Mouse (Mus musculus) midbrain, postnatal 0 days (tissue): Measurements from ENCODE around the gene Mamdc2. TPM values are rescaled to one million over a fixed set of nuclear protein-coding genes. Genes with fewer than 3 reads are reported as not detected.

Source experiments
- ATAC-seq: fragments of 200-750 bp; cut with Nextera tagmentation; 2 replicates; pipeline ENCODE4 v1.8.0; 2017; ENCODE audit warnings: moderate number of reproducible peaks, mild to moderate bottlenecking, moderate TSS enrichment, moderate library complexity; ENCODE audit not compliant: low FRiP score
- DNase-seq: peaks from one replicate; pipeline ENCODE4 v3.0.0-alpha.2; 2015; ENCODE audit warnings: low spot score
- H3K27ac ChIP-seq: fragments of 300-500 bp; sonication (generic); 2 replicates; pipeline ENCODE4 v1.5.1; 2014; ENCODE audit warnings: low read depth, mild to moderate bottlenecking, low read length, mixed read lengths
- H3K27me3 ChIP-seq: fragments of 300-500 bp; sonication (generic); 2 replicates; pipeline ENCODE4 v1.6.1; 2014; ENCODE audit warnings: low read length, control low read depth, mixed read lengths; ENCODE audit not compliant: insufficient read depth
- H3K36me3 ChIP-seq: fragments of 300-500 bp; sonication (generic); 2 replicates; pipeline ENCODE4 v1.6.1; 2014; ENCODE audit warnings: low read length, control low read depth, mixed read lengths; ENCODE audit not compliant: insufficient read depth
- H3K4me1 ChIP-seq: fragments of 300-500 bp; sonication (generic); 2 replicates; pipeline ENCODE4 v1.6.1; 2014; ENCODE audit warnings: mild to moderate bottlenecking, control low read depth, antibody characterized with exemption, low read length, mixed read lengths; ENCODE audit not compliant: insufficient read depth
- H3K4me2 ChIP-seq: fragments of 300-500 bp; sonication (generic); 2 replicates; pipeline ENCODE4 v1.6.1; 2014; ENCODE audit warnings: low read depth, mild to moderate bottlenecking, low read length, mixed read lengths; ENCODE audit not compliant: poor library complexity, severe bottlenecking
- H3K4me3 ChIP-seq: fragments of 300-500 bp; sonication (generic); 2 replicates; pipeline ENCODE4 v1.5.1; 2014; ENCODE audit warnings: low read depth, mild to moderate bottlenecking, low read length, moderate library complexity
- H3K9ac ChIP-seq: fragments of 300-500 bp; sonication (generic); replicated peaks from 2 replicates; pipeline ENCODE4 v1.6.1; 2014; ENCODE audit warnings: mild to moderate bottlenecking, low read length, moderate library complexity, mixed read lengths; ENCODE audit not compliant: poor library complexity, severe bottlenecking
- H3K9me3 ChIP-seq: fragments of 300-500 bp; sonication (generic); 2 replicates; pipeline ENCODE4 v1.6.1; 2016; ENCODE audit warnings: low read length, control low read depth
- CTCF ChIP-seq: IDR thresholded peaks from 2 replicates; pipeline ENCODE4 v1.5.1; 2016; ENCODE audit warnings: antibody characterized with exemption, mild to moderate bottlenecking
- WGBS: fragments of 180-500 bp; shearing (Covaris S2); extraction: QIAGEN DNeasy Blood & Tissue Kit; methylation state at CpG from one replicate; pipeline ENCODE4 v1.1.7; 2014; 5-methylcytosine and 5-hydroxymethylcytosine counted together
- polyA plus RNA-seq: library from polyadenylated mRNA; unstranded; fragments of >200 nt; fragmentation: Nextera tagmentation; extraction: Ambion mirVana; gene quantifications from 2 replicates; pipeline ENCODE4 v1.2.1, GENCODE M21; 2015
- total RNA-seq: library from RNA; depleted of rRNA; stranded (reverse); fragments of >200 nt; gene quantifications from 2 replicates; pipeline ENCODE4 v1.2.3, GENCODE M21; 2014

Gene Mamdc2
- total and polyA plus RNA-seq, 2 experiments from 2014 or later = 4.2 to 5.3 TPM

DNA sequence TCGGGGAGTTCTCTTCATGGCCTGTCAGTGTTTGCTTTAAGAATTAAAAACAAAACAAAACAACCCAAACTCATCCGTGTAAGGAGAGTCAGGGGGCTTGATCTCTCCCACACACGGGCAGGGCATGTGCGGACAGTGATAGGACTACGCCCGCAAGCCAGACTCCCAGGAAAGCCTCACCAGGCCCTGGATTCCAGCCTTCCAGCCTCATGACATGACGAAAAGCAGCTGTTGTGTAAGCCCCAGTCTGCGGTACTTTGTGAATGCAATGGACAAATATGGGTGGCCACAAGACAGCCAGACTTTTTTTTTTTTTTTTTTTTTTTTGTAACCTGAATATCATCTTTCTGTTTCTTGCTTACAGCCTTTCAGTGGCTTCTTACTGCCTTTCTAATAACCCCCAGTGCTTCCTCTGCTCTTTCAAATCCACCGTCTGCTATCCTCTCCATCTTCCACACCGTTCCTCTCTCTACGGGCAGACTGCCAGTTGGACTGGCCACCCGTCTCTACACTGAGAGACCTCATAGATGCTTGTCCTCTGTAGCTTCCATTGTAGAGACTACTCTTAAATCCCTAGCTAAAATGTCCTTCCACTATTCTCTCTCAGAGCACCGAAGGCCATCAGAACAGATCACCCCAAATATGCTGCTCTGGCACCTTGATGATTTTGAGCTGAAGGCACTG lies 96.3 kb downstream of the Mamdc2 start:
- WGBS = 92% methylated on average over 13 of the region's 13 CpGs

DNA sequence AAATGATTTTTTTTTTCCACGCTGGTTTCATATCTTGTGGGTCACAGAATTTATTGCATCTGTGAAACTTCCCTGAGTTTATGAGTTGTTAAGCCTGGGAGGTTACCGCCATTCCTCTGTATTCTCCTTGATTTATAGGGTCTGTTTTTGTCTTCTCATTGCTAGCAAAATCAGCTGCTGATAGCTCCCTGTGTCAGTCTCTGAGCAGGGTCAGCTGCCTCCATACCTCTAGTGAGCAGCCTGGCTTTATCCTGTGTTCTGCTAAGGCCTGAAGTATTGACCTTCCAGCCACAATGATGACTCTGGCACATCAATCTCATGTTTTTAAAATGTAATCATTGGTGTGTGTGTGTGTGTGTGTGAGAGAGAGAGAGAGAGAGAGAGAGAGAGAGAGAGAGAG lies 98.3 kb downstream of the Mamdc2 start:
- DNase-seq (no peak), ATAC-seq (no peak)
- Histone ChIP-seq H3K4me3 (no peak overlapping the region), H3K36me3 (no peaks in the 10 kb centered on the region), H3K27me3 (no peaks in the 10 kb centered on the region; the same call in 1 of the 2 replicates), H3K4me1 (no peaks in the 10 kb centered on the region), H3K9ac (no peak overlapping the region), H3K4me2 (no peak overlapping the region), H3K9me3 (no peaks in the 10 kb centered on the region), H3K27ac (no peak overlapping the region)
- WGBS = 88% methylated on average over 2 of the region's 2 CpGs
- TF ChIP-seq CTCF = no peak

More for the DNA sequence above, 96.3 kb downstream of the Mamdc2 start:
- Histone ChIP-seq H3K27ac (no peak overlapping the region), H3K4me3 (no peak overlapping the region), H3K4me1 (no peaks in the 10 kb centered on the region), H3K4me2 (no peak overlapping the region), H3K9ac (no peak overlapping the region), H3K36me3 (no peaks in the 10 kb centered on the region), H3K27me3 (no peaks in the 10 kb centered on the region; the same call in 1 of the 2 replicates), H3K9me3 (no peaks in the 10 kb centered on the region)
- no peak for TF ChIP-seq CTCF
- ATAC-seq = no peak
- DNase-seq = no peak

DNA sequence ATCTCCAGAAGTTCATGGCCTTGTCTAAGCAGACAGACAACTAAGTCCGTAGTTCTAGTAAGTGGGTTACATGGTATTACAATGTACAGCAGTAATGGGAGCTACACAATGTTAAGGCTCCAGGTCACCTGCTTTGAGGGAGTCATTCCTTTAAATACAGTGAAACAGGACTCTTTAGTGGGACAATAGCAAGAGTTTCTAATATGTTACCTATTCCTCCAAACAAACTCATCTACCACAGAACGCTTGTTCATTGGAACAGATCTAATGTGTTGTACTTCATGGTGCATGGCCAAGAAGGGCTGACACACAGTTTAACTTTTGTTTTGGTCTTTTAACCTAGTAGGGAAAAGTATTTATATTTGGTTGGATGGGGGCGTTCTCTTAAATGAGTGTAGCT lies 105.5 kb downstream of the Mamdc2 start:
- ATAC-seq (no peak), DNase-seq (no peak)
- Histone ChIP-seq H3K4me3 (no peak overlapping the region), H3K4me2 (no peak overlapping the region), H3K27ac (no peak overlapping the region), H3K4me1 (no peaks in the 10 kb centered on the region), H3K36me3 (no peaks in the 10 kb centered on the region), H3K9me3 (no peaks in the 10 kb centered on the region), H3K27me3 (no peaks in the 10 kb centered on the region; the same call in 1 of the 2 replicates), H3K9ac (no peak overlapping the region)
- WGBS = 98% methylated on average over 3 of the region's 3 CpGs
- TF ChIP-seq CTCF = no peak

DNA sequence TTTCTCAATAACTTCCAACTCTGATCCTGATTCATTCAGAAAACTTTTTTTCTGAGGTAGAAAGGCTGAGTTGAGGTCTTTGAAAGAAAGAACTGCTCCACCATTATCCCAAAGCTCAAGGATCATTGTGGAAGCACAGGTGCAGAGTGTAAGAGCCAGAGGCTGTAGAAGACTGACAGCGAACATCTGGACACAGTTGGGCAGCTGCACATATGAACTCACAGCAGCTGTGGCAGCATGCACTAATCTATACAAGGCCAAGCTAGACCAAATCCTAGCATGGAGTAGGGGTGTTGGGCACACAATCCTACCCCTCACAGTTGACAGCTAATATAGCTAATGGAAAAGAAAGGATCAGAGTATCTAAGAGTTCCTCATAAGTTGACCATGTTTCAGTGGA lies 115.4 kb downstream of the Mamdc2 start:
- no peak overlapping the region for H3K4me3 ChIP-seq
- H3K27me3 ChIP-seq = no peaks in the 10 kb centered on the region
- 0 out of 2 replicates have a peak, but pooled peaks cover 3% of the 10 kb centered on the region for H3K4me1 ChIP-seq
- ATAC-seq (no peak), DNase-seq (no peak)
- no peak overlapping the region for H3K4me2 ChIP-seq
- no peaks in the 10 kb centered on the region for H3K36me3 ChIP-seq
- 97% methylated on average over 1 of the region's 1 CpGs for WGBS
- H3K9ac ChIP-seq = no peak overlapping the region
- no peaks in the 10 kb centered on the region for H3K9me3 ChIP-seq
- no peak overlapping the region for H3K27ac ChIP-seq
- TF ChIP-seq CTCF = no peak

DNA sequence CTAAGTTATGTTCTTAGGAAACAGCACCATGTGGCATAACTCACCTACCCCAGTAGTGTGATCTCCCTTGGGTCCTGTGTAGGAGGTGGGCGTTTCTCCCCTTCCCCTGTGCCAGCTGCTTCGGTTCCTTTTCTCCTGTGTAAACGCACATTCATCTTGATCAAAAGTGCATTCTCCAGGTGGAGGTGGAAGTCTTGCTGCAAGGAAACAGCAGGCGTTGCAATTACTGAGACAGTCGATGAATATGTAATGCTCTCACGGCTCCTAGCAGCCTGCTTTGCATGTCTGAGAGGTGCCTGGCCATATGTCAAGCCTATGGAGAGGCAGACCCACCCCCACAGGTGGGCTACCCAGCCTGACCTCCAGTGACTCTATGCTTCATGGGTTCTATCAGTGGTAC lies 117.4 kb downstream of the Mamdc2 start:
- no peak for TF ChIP-seq CTCF
- 0 out of 2 replicates have a peak, but pooled peaks cover 3% of the 10 kb centered on the region for H3K4me1 ChIP-seq

DNA sequence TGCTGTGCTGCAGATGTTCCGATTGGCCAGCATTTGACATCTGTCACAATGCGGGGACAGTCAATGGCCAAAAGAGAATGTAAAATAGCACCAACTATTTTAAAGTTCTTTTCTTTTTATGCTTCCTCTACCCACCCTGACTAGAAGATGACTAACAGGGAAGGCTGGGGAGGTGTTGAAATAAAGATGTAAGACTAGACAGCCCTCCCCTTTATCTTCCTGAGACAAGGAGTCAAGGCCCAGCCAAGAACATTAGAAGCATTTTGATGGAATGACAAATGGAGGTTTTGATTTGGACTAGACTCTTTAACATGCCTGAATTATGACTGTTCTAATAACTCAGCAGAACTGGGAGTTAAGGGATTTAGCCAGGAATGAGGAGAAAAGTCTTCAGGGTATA lies 118.9 kb downstream of the Mamdc2 start:
- Histone ChIP-seq H3K27me3 (no peaks in the 10 kb centered on the region), H3K9ac (no peak overlapping the region), H3K9me3 (no peaks in the 10 kb centered on the region), H3K27ac (no peak overlapping the region), H3K4me2 (no peak overlapping the region), H3K4me3 (no peak overlapping the region), H3K36me3 (no peaks in the 10 kb centered on the region), H3K4me1 (0 out of 2 replicates have a peak, but pooled peaks cover 3% of the 10 kb centered on the region)
- ATAC-seq (no peak), DNase-seq (no peak)
- no peak for TF ChIP-seq CTCF
- 95% methylated on average over 2 of the region's 2 CpGs for WGBS

More for the DNA sequence above, 117.4 kb downstream of the Mamdc2 start:
- Histone ChIP-seq H3K27ac (no peak overlapping the region), H3K36me3 (no peaks in the 10 kb centered on the region), H3K27me3 (no peaks in the 10 kb centered on the region), H3K4me3 (no peak overlapping the region), H3K9ac (no peak overlapping the region), H3K9me3 (no peaks in the 10 kb centered on the region), H3K4me2 (no peak overlapping the region)
- 52% methylated on average over 6 of the region's 6 CpGs for WGBS
- no peak for ATAC-seq
- DNase-seq = peak; percentile 11
